Mouse (Mus musculus) left cerebral cortex, postnatal 25 days (tissue): ENCODE data around the gene Bcl2. TPM values are rescaled to one million over a fixed set of nuclear protein-coding genes. Genes with fewer than 3 reads are reported as not detected.

Experiments used
- DNase-seq, 2 experiments: peaks; one replicate each; pipeline ENCODE4 v3.0.0; 2022; ENCODE audit warnings: low spot score in 2 of 2, mixed read lengths in 1 of 2
- intact Hi-C: fragments of 180-260 bp; cut with DNase I; formaldehyde crosslinking; loops from one replicate; pipeline ENCODE4 v1.15.1; 2025
- total RNA-seq, 2 experiments: library from RNA; stranded (reverse); gene quantifications; 2 replicates each; pipeline ENCODE4 v1.2.3; 2021

The Bcl2 gene
- total RNA-seq, 2 experiments from 2014 or later = 15.5 to 16.1 TPM

DNA sequence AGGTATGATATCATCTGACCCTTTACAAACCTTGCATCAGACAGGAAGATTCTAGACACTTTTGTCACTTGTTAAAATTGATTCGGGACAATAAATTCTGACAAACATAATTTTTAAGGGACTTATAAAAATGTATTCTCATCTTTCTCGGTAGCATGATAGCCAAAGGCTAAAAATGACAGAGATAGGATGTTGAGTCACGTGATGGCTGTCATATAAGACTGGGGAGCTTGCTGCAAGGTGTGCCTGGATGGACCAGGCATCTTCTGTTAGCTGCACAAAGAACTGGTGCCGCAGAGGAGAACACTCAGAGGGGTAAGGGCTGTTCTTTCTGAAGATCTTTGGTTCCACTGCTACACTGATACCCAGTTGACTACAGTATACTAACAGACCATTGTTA, 112.8 kb downstream of the Bcl2 start:
- no peak for DNase-seq
- intact Hi-C loops = no loop called here

DNA sequence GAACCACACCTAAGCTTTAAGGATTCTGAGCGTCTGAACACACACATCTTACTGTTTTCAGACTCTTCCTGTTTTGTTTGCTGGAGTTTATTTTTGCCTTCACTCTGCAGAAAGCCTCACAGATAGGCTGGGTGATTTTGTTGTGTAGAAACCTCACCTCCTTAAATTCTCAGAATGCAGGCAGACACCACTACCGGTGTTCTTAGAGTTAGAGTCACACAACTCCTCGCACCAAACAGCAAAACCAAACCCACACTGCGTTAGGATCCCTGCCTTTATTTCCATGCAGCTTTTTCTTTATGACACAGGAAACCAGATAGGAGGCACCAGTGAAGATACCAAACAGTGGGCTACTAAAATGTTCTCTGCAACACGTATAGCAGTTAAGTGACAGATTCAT, 113.2 kb downstream of the Bcl2 start:
- DNase-seq = no peak
- intact Hi-C loops = no loop called here

DNA sequence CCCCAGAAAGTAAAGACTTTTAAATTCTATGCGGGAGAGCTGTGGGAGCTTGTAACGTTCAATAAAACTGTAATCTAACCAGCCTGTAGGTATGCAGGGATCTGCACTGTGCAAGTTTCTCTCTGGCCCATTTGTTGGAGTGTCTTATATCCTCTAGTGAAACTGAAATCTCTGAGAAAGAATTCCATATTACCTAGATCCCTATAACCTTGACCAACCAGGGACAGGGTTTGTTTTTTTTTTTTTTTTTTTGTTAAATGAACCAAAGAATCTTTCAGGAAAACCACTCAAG, 115.8 kb downstream of the Bcl2 start:
- intact Hi-C loops = no loop called here
- no peak for DNase-seq

DNA sequence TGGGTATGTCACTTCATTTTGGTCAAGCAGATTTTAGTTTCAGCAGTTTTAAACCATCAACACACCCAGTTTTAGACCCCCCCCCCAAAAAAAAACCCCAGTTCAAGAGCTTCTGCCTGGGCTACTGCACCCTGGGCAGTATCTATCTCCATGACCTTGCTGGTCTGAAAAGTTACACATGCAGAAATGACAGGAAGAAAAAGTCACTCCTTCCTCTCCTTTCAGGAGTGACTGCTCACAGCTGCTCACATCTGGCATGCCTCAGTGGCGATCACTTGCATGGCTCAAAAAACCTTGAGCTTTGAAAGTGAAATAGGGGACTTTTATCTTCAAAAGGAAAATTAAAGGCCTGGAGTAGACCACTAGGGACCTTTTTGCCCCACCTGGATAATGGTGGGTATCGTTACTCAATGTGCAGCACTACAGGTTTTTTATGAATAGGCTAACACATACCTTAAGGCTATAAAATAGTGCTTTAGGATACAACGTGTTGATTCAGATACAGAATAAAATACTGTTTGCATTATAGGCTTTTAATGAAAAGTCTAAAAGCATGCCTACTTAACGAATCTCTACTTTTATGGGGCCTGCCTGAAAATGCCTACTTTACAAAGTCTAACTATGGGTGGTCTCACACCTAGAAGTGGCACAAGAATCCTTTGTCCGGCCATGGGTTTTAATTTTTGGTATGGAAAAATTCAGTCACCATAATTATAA, 116.3 kb downstream of the Bcl2 start:
- intact Hi-C loops = no loop called here
- no peak for DNase-seq

DNA sequence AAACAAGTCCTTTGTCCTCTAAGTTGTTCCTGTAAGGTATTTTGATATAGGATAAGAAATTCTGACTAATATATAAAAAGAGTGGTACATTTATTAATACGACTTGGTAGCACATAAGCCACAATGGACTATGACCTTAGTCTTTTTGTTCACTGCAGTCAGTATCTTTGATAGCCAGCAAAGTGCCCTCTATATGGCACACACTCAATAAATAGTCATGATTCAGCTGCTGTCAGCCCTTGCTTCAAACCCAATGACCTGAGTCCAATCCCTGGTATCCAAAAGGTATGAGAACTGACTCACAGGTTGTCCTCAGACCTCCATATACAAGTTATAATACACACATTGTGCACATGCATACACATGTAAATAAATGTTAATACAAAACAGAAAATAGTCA, 117.7 kb downstream of the Bcl2 start:
- intact Hi-C loops = no loop called here
- DNase-seq = no peak

DNA sequence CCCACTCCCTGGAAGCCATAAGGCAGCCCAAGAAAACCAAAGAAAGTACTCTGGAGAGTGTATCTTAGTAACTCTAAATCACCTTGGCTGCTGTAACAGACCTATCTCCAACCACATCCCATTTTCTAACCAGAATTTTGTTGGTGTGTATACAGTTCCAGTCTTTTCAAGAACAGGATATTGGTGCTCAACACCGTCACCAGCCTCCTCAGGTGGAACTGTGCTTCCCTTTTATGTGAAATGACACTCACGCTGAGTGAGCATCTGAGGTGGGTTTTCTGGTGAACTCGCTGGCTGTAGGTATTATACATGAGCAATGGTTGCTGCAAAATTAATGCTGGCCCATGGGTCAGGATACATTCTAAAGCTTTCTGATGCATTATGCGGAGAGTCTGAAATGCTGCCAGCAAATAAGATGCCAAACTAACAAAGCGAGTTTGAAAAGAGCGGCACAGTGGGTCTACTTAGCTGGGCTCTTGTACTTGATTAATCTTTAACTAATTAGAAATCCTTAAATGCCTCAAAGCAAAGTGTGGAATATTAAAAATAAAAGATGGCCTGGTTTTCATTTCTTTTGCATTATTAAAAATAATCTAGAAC, 118.7 kb downstream of the Bcl2 start:
- DNase-seq = no peak
- intact Hi-C loops = no loop called here

DNA sequence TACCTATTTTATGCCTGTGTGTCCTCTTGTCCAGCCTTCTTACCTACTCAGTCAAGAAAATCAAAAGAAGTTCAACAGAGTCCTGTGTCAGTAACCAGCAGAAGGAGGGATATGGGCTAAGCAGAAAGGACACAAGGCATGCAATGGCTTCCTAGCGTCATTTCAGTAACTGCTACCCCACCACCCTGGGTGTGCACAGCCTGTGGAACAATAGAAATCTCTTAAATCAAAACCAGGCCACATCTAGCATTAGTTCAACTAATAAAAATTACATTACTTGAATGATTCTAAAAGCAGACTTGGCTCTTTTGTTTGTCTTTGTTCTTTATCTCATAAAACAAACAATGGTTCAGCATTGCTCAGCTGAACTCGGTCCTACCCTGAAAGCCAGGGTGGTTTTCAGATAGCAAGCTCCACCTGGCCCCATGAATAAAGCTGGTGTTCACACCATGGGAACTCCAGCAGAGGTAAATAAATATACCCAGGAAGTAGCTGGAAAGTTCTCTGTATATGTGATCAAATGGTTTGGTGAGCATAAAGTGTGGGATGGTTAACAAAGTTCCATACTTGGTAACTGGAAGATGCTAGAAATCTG, 122.8 kb downstream of the Bcl2 start:
- intact Hi-C loops = no loop called here
- DNase-seq = no peak

DNA sequence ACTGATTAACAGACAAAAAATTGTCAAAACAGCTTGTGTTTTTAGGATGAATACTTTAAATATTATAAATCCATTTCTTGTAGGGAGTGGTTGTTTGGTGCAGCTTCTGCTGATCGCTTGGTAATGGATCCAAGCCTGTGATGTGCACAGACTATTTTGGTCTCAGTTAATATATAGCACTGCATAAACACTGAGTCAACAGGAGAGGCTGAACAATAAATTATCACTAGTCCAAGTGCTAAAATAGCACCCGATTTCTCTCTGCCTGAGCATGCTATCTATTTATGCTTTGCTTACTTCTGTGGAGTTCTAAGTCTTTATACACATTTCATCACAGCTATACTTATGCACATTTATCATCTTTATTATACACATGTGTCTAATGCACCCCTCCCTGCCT, 124.9 kb downstream of the Bcl2 start:
- peak in 1 of 2 experiments; percentile 37 for DNase-seq

DNA sequence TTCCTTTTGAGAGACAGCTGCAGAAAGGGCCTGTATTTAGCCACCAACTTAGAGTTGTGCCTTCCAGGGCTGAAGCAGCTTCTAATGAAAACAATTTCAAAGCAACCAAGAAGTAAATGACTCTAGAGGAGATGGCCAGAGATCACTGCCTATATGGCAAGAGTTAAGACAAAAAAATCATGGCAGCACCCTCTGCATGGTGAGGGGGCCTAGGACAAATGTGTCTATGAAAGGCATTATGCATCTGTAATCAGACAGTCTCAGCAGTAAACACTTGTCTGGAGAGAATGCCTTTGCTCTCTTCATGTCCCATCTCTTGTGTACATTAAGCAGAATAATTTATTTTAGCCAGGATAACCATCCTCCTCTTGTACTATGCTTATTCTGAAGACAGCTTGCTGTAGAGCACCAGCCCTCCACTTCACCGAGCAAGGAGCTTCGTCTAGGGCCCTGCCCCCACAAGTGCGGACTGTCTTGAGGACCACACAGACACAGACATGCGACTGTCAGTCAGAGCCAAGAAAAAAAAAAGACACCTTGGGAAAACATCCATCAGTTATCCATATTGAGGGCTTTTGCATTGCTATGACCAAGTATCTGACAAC, 126.1 kb downstream of the Bcl2 start:
- no peak for DNase-seq
- intact Hi-C loops = no loop called here

More for the DNA sequence above, 124.9 kb downstream of the Bcl2 start:
- intact Hi-C loops = no loop called here

DNA sequence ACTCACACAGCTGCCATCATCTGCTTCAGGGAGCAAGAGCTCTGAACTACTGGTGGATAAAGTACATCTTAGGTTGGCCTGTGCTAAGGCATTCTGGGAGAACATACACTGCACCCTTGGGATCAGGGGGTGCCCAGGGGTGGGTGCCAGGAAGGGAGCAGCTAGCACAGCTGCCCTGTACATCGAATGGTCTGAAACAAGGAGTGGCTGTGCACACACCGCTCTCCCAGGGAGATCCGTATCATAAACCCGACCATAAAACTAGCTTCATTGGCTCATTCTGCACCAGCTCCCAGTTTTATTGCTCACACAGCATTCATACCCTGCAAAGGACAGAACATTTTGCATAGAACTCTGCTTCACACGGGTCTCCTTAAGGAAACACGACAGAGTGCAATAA, 127.3 kb downstream of the Bcl2 start:
- intact Hi-C loops = no loop called here
- DNase-seq = no peak

DNA sequence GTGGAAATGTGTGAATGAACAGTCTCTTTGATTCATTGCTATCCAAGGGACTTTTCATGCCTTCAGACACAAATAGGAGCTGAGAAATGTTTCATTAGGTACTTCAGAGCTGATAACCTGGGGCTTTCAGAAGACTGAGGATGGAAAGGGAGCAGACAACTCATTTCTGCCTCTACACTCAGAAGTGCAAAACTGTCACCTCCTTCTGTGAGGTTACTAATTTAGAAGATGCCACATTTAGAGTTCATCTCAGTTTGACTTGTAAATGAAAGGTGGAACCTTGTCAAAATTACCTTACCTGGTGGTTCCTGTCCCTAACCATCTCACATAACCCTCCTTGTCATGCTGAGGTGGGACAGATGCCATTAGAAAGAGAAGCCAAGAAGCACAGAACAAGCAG, 128.7 kb downstream of the Bcl2 start:
- intact Hi-C loops = no loop called here
- no peak for DNase-seq

DNA sequence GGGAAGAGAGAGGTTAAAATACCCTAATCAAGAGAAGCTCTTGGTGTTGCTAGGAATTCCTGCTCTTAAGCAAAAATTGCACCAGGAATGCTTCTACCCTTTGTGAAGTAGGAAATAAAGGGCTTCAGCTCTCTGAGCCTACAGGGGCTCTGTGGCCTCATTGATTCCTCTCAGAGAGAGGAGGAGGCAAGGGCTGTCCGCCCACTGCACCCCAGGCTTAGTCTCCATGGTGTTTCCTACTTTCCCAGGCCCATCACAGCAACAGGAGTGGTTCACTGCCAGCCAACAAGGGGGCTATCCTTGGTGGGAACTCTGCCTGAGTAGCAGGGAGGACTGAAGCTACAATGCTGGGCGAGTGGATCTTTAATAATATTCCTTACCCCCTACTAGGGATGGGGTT, 129.2 kb downstream of the Bcl2 start:
- intact Hi-C loops = no loop called here

DNA sequence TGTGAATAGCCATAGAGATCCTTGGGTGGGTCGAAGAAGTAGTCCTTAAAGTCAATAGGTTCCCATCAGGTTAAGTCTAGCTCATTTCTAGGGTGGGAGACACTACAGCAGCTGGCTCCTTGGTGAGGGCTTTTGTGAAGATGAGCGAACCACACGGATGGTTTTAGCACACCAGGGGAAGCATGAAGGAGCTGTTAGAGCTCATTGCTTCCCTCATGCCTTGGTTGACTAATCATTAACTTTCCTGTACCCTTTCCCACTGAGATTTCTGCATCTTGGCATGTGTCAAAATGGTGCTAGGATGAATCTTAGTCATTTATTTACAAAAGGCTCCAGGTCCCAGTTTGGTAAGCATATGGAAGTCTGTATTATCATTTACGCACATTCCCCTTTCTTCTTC, 129.8 kb downstream of the Bcl2 start:
- no peak for DNase-seq
- intact Hi-C loops = no loop called here

More for the DNA sequence above, 129.2 kb downstream of the Bcl2 start:
- no peak for DNase-seq

DNA sequence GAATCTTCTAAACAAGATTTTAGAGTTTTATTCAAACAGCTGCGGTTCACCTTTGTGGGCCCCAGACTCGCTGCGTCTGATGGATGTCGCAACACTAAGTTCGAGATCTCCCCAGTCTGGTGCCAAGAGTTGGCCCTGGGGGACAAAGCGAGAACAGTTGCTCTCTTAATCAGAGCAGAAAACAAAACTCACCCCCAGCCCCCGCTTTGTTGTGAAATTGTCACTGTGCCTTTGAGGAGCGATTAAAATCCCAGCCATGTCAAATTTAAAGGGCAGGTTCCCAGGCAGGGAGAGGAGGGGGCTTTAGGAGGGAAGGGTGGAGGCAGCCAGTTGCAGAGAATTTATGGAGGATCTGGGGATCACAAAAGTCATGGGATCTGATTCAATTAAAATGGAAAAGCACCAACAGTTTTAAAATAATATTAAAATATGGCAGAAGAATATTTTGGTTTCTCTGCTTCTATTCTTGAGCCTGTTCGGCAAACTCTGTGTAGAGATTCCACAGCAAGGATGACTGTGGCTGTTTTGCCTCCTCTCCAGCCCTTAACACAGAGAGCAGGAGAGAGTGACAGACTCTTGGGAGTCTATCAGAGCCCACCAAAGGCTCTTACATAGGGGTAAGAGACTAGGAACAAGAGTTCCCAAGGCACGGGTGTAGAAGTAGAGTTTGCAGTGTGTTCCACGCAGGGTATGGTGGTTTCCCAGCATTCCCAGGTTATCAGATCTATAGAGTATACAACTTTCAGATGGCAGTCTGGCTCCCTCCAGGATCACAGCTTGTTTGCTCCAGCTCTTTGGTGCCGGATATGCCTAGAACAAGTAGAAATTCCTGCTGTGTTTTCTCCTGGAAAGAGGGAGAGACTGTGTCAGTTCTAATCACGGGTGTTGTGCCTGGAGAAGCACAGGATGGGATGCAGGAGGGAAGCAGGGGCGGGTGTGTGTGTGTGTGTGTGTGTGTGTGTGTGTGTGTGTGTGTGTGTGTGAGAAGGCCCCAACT, 130.5 kb downstream of the Bcl2 start:
- intact Hi-C loops = no loop called here
- no peak for DNase-seq

DNA sequence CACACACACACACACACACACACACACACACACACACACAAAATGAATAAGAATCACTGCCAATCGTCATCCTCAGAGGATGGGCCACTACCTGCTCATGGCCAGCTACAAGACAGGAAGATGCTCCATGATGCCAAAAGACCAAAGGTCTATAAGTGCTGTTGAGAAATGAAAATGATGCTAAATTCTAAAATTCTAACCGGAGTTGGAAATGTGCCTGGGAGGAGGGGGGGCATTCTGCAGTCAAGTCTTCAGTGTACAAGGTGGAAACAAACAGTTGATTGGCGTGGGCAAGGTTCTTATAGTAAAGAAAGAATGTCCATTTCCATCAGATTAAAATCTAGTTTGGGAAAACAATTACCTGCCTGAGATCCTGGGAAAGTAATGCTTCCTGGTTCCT, 131.3 kb downstream of the Bcl2 start:
- DNase-seq = no peak
- intact Hi-C loops = no loop called here

DNA sequence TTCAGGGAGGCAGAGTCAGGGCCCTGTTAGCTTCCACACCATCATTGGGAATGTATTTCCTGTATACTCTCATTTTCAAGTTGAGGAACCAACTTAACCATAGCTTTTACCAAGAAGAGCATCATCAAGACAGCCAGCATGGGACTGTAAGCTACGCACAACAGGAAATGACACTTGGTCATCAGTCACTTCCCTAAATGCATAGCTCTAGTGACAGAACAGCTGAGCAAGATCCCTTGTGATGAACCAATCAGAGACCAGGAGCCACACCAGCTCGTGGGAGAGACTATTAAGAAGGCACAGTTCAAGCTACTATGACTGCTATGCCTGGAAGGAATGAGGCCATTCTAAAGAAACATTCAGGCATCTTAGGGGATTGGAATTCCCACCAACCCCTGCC, 132.3 kb downstream of the Bcl2 start:
- intact Hi-C loops = no loop called here
- no peak for DNase-seq

DNA sequence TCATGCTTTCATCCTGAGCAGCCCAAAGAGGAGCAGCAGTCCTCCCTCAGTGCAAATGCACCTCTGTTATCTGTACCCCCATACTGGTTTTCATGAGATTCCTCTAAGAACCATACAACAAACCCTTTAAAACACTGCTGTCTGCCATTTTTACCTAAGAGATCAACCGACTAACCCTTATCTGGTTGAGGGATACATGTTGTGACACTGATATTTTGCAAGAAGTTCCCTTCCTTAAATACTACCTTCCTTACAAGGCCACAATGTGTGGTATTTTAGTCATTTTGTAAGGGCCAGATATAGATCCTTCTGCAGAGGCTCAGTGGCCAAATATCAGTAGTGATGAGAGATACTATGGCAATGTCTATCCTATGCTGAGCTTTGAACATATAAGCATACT, 134.3 kb downstream of the Bcl2 start:
- intact Hi-C loops = no loop called here

DNA sequence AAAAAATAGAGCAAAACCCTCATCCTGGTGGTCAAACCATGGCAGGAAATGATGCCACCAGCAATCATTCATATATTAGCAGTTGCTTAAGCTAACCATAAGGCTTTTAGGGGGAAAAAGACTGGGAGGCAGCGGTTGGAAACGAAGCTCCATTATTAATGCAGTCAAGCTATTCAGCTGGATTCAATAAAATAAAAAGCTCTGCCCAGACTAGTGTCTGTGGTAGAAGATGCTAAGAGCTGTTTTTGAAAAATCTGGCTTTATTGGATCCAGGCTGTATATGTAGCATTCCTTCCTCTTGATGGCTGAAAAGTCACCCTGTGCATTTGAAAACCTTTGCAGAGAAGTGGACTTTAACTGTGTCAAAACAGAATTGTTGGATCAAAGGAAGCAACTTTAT, 141.6 kb downstream of the Bcl2 start:
- intact Hi-C loops = no loop called here
- DNase-seq = no peak

More for the DNA sequence above, 134.3 kb downstream of the Bcl2 start:
- DNase-seq = no peak

DNA sequence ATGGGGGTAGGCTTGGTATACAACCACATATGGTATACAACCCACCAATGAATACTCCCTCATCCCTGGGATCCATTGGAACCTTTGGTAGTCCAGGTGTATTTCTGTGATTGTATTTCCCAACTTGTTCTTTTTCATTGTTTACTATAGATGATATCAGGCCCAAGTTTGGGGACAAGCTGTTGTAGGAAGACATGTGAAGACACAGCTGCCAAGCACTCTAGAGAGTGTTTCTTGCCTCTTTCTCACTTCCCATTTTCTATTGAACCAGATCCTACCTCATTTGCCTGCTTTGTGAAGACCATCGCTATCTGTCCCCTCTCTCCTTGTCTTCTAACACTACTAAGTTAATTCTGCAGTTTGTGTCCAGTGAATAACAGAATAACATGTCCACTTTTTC, 143.2 kb downstream of the Bcl2 start:
- DNase-seq = no peak
- intact Hi-C loops = no loop called here

DNA sequence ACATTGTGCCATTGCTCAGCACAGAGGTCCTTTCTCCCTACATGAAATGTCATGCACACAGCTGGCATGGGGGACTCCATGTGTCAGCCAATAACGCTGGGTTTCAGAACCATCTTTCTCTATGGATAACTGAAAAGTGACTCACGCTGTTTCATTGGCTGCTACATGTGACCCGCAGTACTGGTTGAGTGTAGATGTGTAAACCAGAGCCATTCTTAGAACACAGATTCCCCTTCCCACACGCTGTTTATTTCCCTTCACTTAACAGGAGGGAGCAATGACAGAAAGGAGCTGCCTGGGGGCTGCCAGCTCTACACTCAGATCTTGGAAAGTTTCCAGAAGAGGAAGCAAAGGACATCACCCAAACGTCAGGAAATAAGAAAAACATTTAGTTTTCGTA, 143.7 kb downstream of the Bcl2 start:
- intact Hi-C loops = no loop called here
- DNase-seq = peak; percentile 23 to 37
